Mouse (Mus musculus): ENCODE results near the gene Gbp3. TPM values are rescaled to one million over a fixed set of nuclear protein-coding genes. Genes with fewer than 3 reads are reported as not detected.

Gbp3 gene
- polyA plus RNA-seq, 1 experiment from 2014 or later: 1.5 TPM

DNA sequence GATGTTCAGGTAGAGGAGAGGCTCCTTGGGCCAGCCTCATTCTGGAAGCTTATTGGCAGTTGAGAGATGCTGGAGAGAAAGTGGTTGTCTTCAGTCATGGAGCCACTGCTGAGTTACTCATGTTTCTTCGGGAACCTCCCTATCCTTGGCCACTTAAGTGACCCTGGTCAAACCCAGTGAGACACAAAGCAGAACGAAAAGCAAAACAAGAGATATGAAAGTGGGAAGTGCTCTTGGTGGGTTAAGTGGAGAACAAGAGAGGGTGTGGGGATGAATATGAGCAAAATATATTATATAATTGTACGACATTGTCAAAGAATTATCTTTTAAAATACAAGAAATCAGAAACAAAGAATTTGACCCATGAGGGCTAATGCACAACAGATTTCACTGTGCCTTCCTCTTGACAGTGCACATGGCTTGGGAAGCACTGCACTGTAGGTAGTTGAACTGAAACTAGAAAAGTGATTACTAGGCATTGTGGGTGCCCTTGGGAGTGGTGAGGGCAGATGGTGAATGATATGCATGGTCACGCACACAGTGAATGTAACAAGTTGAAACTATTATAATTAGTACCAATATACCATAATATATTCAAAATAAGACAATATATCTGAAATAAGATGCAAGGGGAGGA is 30.7 kb downstream of the Gbp3 start:
- Histone ChIP-seq H3K4me1 (replicated peaks) (no peaks in the 10 kb centered on the region), H3K9ac (no peak overlapping the region), H3K4me2 (no peak overlapping the region), H3K36me3 (no peaks in the 10 kb centered on the region), H3K27ac (replicated peaks) (no peak overlapping the region), H3K9me3 (no peaks in the 10 kb centered on the region), H3K27me3 (no peaks in the 10 kb centered on the region), H3K4me3 (no peak overlapping the region)
- WGBS: 77% methylated on average over 4 of the region's 4 CpGs
- ATAC-seq (ENCODE audit: low read depth): no peak

DNA sequence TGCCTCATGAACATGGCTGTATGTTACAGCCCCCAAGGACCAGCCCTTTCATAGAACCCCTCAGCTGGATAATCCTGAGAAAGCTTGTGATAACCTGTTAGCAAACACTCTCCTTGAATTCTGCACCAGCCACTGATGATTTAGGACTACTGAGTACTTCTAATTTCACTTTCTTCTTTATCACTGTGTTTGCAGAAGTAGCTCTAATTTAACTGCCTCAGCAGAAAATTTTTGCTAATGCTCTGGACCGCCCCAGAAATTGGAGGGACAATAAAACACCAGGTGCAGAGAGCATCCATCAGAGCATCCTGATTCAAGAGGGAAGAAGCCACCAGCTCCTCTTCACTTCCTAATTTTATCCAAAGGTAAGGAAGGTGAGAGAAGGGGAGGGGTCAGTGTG is 34.7 kb downstream of the Gbp3 start, which contains the start of gene Gbp2b:
Gene Gbp2b (plus strand): TSS at position 301 of the 400 bp plus-strand sequence.
- no peaks in the 10 kb centered on the region for H3K27me3 ChIP-seq
- ATAC-seq (ENCODE audit: low read depth): no peak
- H3K36me3 ChIP-seq: no peaks in the 10 kb centered on the region
- WGBS: 37% methylated on average over 1 of the region's 1 CpGs
- H3K4me1 ChIP-seq (replicated peaks): no peaks in the 10 kb centered on the region
- no peaks in the 10 kb centered on the region for H3K9me3 ChIP-seq
- no peak within 1 kb of the TSS for H3K27ac ChIP-seq (replicated peaks)
- no peak within 1 kb of the TSS for H3K9ac ChIP-seq
- no peak within 1 kb of the TSS for H3K4me2 ChIP-seq
- no peak within 1 kb of the TSS for H3K4me3 ChIP-seq

DNA sequence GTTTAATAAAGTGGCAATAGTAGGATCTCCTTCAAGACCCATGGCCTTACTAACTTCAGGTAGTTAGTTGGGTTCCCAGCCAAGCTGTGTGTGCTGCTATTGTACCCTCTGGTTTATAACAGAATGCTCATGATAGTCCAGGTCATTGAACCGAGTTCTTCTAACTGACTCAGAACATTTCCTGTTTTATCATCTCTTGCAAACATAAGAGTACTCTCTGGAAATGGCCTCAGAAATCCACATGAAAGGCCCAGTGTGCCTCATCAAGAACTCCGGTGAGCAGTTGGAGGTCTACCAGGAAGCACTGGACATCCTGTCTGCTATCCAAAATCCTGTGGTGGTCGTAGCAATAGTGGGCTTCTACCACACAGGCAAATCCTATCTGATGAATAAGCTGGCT is 38.1 kb downstream of the Gbp3 start:
- WGBS: 86% methylated on average over 3 of the region's 3 CpGs
- no peak overlapping the region for H3K27ac ChIP-seq (replicated peaks)

DNA sequence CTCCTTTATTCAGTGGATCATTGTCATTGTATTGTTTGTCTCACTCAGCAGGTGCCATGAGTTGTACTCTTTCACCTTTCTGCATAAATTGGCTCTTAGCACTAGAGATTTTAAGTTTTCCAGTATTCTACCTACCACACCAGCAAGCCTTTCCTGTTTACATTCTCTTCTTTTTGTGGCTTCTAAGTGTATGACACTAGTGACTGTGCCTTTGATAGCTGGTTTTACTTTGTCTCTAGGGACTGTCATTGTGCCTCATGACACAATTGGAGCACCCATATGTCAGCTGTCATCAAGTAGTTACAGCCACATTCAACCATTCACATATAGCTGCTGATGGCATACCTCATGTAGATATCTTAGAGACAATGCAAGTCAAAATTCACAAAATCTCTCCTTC is 41.8 kb downstream of the Gbp3 start:
- H3K4me3 ChIP-seq: no peak overlapping the region
- ATAC-seq (ENCODE audit: low read depth): no peak
- no peak overlapping the region for H3K4me2 ChIP-seq

More for the DNA sequence above, 38.1 kb downstream of the Gbp3 start:
- Histone ChIP-seq H3K9ac (no peak overlapping the region), H3K27me3 (no peaks in the 10 kb centered on the region), H3K4me1 (replicated peaks) (no peaks in the 10 kb centered on the region), H3K9me3 (no peaks in the 10 kb centered on the region), H3K4me2 (no peak overlapping the region), H3K36me3 (no peaks in the 10 kb centered on the region), H3K4me3 (no peak overlapping the region)
- no peak for ATAC-seq (ENCODE audit: low read depth)

DNA sequence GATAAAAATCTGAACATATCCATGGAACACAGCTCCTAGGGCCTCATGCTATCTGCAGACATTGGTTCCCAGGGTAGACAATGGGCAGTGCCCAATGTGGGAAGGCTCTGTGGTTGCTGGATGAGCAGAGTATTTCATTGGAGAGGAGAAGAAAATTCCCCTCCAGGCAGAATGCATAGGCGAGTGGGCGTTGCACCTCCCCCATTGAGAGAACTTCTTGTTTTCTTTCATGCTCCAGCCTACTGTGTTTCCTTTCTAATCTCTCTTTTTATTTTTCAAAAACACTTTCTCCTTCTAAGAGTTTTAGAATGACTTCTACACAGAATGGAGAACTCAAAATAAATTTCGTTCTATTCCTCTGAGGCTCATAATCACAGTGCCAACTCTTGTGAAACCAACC is 58.8 kb downstream of the Gbp3 start:
- Histone ChIP-seq H3K27me3 (no peaks in the 10 kb centered on the region), H3K9me3 (no peaks in the 10 kb centered on the region), H3K4me2 (no peak overlapping the region), H3K4me3 (no peak overlapping the region), H3K4me1 (replicated peaks) (no peaks in the 10 kb centered on the region), H3K9ac (no peak overlapping the region), H3K27ac (replicated peaks) (no peak overlapping the region), H3K36me3 (no peaks in the 10 kb centered on the region)
- no peak for ATAC-seq (ENCODE audit: low read depth)
- 85% methylated on average over 3 of the region's 3 CpGs for WGBS

More for the DNA sequence above, 41.8 kb downstream of the Gbp3 start:
- no peaks in the 10 kb centered on the region for H3K36me3 ChIP-seq
- H3K4me1 ChIP-seq (replicated peaks): no peaks in the 10 kb centered on the region
- H3K27ac ChIP-seq (replicated peaks): no peak overlapping the region
- no peaks in the 10 kb centered on the region for H3K27me3 ChIP-seq
- no peak overlapping the region for H3K9ac ChIP-seq
- H3K9me3 ChIP-seq: no peaks in the 10 kb centered on the region

DNA sequence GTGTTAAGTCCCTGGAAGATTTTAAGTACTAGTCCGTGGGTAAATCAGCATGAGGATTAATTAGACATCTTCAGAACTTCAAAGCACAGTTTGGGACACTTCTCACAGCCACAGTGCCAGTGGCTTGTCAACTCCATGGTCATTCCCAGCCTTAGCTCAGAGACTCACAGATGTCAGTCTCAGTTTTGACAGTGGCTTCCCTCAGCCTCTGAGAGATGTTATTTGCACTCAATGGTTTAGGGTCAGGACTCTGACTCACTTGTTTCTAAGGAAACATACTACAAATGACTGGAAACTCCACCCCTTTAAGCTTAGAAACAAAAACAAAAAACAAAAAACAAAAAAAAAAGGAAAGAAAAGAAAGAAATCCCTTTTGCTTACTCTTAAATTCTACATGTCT is 59.8 kb downstream of the Gbp3 start:
- no peak overlapping the region for H3K4me3 ChIP-seq
- H3K9ac ChIP-seq: no peak overlapping the region
- H3K9me3 ChIP-seq: no peaks in the 10 kb centered on the region
- no peaks in the 10 kb centered on the region for H3K27me3 ChIP-seq
- 61% methylated on average over 1 of the region's 1 CpGs for WGBS
- H3K4me1 ChIP-seq (replicated peaks): no peaks in the 10 kb centered on the region
- no peaks in the 10 kb centered on the region for H3K36me3 ChIP-seq
- no peak overlapping the region for H3K4me2 ChIP-seq
- no peak for ATAC-seq (ENCODE audit: low read depth)
- no peak overlapping the region for H3K27ac ChIP-seq (replicated peaks)

DNA sequence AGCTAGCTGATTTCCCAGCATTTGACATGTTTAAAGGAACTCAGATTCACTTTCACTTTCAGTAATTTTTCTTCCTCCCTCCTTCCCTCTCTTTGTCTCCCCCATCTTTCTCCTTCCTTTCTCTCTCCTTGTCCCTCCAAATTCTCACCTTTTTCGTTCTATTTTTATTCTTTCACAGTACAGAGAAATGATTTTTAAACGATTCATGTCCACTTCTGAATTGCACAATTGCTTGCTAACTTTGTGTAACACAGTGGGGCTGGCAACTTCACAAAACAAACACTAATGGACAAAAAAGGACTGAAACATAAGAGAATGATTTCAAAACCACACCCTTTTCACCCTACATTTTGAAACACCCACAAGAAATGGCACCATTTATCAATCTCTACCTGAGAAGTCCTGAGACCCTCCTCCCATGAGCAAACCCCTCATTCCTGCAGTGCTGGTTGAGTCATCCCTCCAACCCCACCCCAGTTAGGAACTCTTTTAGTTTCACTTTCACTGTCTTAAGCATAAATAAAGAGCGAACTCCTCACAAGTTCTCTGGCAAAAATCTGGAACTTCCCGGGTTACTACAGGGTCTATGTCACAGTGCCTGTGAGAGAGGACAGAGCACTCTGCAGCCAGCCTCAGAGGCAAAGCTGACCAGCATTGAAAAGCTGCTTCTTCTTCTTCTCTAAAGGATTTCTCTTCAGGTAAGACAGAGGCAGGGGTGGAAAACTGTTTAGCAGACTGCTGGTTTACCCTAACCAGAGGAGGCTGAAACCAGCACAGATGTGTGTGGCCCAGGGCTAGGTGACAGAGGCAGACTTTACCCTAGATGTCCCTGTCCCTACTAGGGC is 60.5 kb downstream of the Gbp3 start, which contains the start of gene Gbp2:
Gene Gbp2 (plus strand): TSS at position 492 of the 845 bp plus-strand sequence.
- Histone ChIP-seq H3K27me3 (no peaks in the 10 kb centered on the region), H3K9me3 (no peaks in the 10 kb centered on the region), H3K9ac (no peak within 1 kb of the TSS), H3K27ac (replicated peaks) (no peak within 1 kb of the TSS), H3K36me3 (no peaks in the 10 kb centered on the region), H3K4me2 (0 out of 2 replicates have a peak within 1 kb of the TSS, but pooled peaks have one; percentile 11), H3K4me3 (no peak within 1 kb of the TSS), H3K4me1 (replicated peaks) (no peaks in the 10 kb centered on the region)
- ATAC-seq (ENCODE audit: low read depth): no peak
- WGBS: 75% methylated on average over 4 of the region's 4 CpGs

DNA sequence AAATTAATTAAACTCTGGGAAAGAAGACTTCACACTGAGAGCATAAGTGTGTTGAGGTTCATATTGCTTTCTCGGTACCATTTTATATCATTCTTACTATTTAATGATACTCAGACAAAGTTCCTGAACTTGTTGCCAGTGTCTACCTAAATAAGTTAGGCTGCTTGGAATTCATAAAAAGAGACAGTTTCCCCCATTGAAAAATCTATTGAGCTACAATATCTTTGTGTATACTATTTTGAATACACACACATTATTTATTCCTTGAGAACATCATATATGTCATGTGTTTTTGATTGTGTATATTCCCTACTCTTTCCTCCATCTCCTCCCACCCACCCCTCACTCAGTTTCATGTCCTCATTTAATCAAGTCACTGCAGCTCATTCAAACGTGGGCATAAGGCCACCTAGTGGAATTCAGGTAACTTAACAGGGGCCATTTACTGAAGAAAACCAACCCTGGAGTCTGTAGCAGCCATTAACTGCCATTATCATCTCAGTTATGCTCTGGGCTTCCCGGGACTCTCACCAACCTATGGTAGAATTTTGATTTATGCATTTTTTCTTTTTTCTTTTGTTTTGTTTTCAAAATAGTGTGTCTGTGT is 61.2 kb downstream of the Gbp3 start:
- H3K4me2 ChIP-seq: no peak overlapping the region
- H3K4me3 ChIP-seq: no peak overlapping the region
- H3K36me3 ChIP-seq: no peaks in the 10 kb centered on the region
- no peaks in the 10 kb centered on the region for H3K9me3 ChIP-seq
- 55% methylated on average over 3 of the region's 3 CpGs for WGBS
- no peaks in the 10 kb centered on the region for H3K4me1 ChIP-seq (replicated peaks)
- H3K27ac ChIP-seq (replicated peaks): no peak overlapping the region
- H3K9ac ChIP-seq: no peak overlapping the region
- no peaks in the 10 kb centered on the region for H3K27me3 ChIP-seq
- ATAC-seq (ENCODE audit: low read depth): no peak

Other genes starting within 250 kb of the Gbp3 start
- gene Pdlim5, start 164.3 kb upstream of the Gbp3 start, polyA plus RNA-seq (2015; fragmentation: Nextera tagmentation; extraction: Ambion mirVana): 13.5 and 16.2 TPM in 2 replicates
- gene Gbp5, start 66.0 kb upstream of the Gbp3 start, polyA plus RNA-seq (2015; fragmentation: Nextera tagmentation; extraction: Ambion mirVana): 0.07 and 0.14 TPM in 2 replicates
- 1.8 and 2.6 TPM in 2 replicates for gene Gbp7, start 29.7 kb upstream of the Gbp3 start, polyA plus RNA-seq (2015; fragmentation: Nextera tagmentation; extraction: Ambion mirVana)
- gene Gbp2b, start 34.8 kb downstream of the Gbp3 start, polyA plus RNA-seq (2015; fragmentation: Nextera tagmentation; extraction: Ambion mirVana): not detected in 2 replicates
- gene Gbp2, start 60.6 kb downstream of the Gbp3 start, polyA plus RNA-seq (2015; fragmentation: Nextera tagmentation; extraction: Ambion mirVana): 0.50 and 0.78 TPM in 2 replicates
- 6.5 and 7.6 TPM in 2 replicates for gene Kyat3, start 141.0 kb downstream of the Gbp3 start, polyA plus RNA-seq (2015; fragmentation: Nextera tagmentation; extraction: Ambion mirVana)
- 96.2 and 104 TPM in 2 replicates for gene Gtf2b, start 205.0 kb downstream of the Gbp3 start, polyA plus RNA-seq (2015; fragmentation: Nextera tagmentation; extraction: Ambion mirVana)

All from neural tube, embryonic 13.5 days (tissue).